Mouse (Mus musculus): ENCODE data around the gene Ddx39b.

DNA sequence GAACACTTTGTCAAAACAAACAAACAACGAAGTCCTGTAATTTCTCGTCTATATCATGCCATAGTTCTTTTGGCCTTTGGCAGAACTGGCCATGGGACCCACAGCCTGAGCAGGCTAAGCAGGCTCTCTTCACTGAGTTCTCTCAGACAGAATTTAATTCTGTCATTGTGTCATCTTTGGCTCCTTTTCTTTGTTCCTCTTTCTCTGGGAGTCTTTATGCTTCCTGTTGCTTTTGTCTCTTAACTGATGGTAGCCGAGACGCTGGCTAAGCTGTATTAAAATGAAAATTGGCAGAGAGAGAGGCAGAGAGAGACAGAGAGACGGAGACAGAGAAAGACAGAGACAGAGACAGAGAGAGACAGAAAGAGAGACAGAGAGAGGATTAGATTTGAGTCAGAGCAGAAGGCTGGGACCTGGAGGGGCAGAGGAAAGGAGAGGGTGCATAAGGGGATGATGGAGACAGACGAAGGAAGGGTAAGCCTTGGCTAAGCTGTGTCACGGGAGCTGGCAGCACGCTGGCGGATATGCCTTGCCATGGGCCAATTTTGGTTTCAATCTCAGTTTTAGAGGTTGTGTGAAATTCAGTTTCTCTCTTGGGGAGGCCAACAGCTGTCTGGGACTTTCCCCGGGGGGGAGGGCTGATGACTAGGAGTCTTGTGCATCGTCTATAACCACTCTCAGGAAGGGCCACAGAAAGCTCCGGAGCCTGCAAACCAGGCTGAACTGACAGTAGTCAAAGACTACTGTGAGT is 31.6 kb upstream of the Ddx39b start:
- TF ChIP-seq MYOG (IDR thresholded peaks at IDR 0.05; ENCODE audit: control insufficient read depth in 1 of 3, insufficient read depth in 1 of 3, insufficient read length in 2 of 3, low read depth in 2 of 3) (no peak), POLR2A (IDR thresholded peaks at IDR 0.05; ENCODE audit: insufficient read length, low read depth) (no peak), SRF (IDR thresholded peaks at IDR 0.05; ENCODE audit: control insufficient read depth, insufficient read length, low read depth) (no peak), CEBPB (IDR thresholded peaks at IDR 0.05; ENCODE audit: insufficient read depth, poor library complexity, severe bottlenecking) (no peak), E2F4 (IDR thresholded peaks at IDR 0.05; ENCODE audit: insufficient read depth) (no peak), TCF12 (IDR thresholded peaks at IDR 0.05; ENCODE audit: insufficient read depth, poor library complexity, severe bottlenecking) (no peak), POLR2AphosphoS2 (IDR thresholded peaks at IDR 0.05; ENCODE audit: insufficient read length, low read depth) (no peak), USF1 (IDR thresholded peaks at IDR 0.05; ENCODE audit: low read depth) (no peak), MYOD1 (IDR thresholded peaks at IDR 0.05; ENCODE audit: control insufficient read depth in 1 of 3, insufficient read length in 2 of 3, low read depth in 2 of 3) (no peak), MAX (IDR thresholded peaks at IDR 0.05; ENCODE audit: low read depth) (no peak), TCF3 (IDR thresholded peaks at IDR 0.05; ENCODE audit: insufficient read length, low read depth) (no peak)
